ENCODE assay signal across 32 mouse cellular contexts in the genomic region with DNA sequence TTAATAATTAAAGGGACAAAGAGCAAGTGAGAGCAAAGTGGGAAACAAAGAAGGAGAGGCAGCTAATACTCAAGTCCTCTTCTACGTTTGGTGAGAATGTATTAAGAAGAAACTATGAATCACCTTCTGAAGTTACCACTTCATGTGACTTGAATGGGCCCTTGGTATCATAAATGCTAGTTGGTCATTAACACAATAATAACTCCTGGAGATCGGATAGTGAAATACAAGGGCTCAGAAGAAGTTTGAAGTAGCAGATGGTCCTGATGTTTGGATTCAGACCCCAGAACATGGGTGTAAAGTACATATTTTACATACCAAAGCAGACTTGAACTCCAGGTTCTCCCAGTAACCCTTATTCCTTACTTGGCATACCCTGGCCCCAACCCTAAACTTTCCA.
"Had no signal": no experiment of that assay in that cellular context is flagged by ENCODE, and none has a peak within 500 bp of the region (broad histone marks: within the 10 kb centered on the region; RNA-seq: fewer than 3 reads in every experiment).

No protein-coding gene starts in this region.

- H3K4me2 ChIP-seq: limb, embryonic 12.5 days; limb, embryonic 13.5 days; limb, embryonic 15.5 days; liver, embryonic 11.5 days; liver, embryonic 12.5 days; liver, embryonic 13.5 days; liver, embryonic 15.5 days; lung, embryonic 14.5 days; lung, embryonic 15.5 days; midbrain, embryonic 11.5 days; midbrain, embryonic 12.5 days; midbrain, embryonic 13.5 days; midbrain, embryonic 15.5 days; neural tube, embryonic 12.5 days had no signal

- DNase-seq: left cerebral cortex, postnatal 4 days; liver; liver, embryonic 13.5 days; liver, postnatal 0 days; lung, adult 18-20 months; lung, adult 2 months; lung, embryonic 14.5 days; lung, postnatal 10 days; lung, postnatal 14 days; lung, postnatal 36 days; lung, postnatal 4 days; midbrain, embryonic 14.5 days had no signal

- H3K27me3 ChIP-seq: limb, embryonic 12.5 days; limb, embryonic 13.5 days; limb, embryonic 15.5 days; liver, embryonic 12.5 days; liver, embryonic 13.5 days; liver, embryonic 15.5 days; lung, embryonic 15.5 days; megakaryocyte, embryonic 14.5 days; midbrain, embryonic 12.5 days; midbrain, embryonic 13.5 days; midbrain, embryonic 15.5 days; neural tube, embryonic 12.5 days had no signal

- ATAC-seq: liver, embryonic 12.5 days; liver, postnatal 0 days; lung, postnatal 0 days; midbrain, embryonic 13.5 days; midbrain, embryonic 15.5 days; midbrain, embryonic 16.5 days had no signal

- H3K36me3 ChIP-seq: limb, embryonic 10.5 days; limb, embryonic 12.5 days; limb, embryonic 13.5 days; limb, embryonic 15.5 days; liver, embryonic 12.5 days; liver, embryonic 13.5 days; liver, embryonic 15.5 days; lung, embryonic 15.5 days; midbrain, embryonic 10.5 days; midbrain, embryonic 12.5 days; midbrain, embryonic 13.5 days; midbrain, embryonic 15.5 days; neural tube, embryonic 12.5 days had no signal

- H3K4me1 ChIP-seq: limb, embryonic 10.5 days; limb, embryonic 12.5 days; limb, embryonic 13.5 days; limb, embryonic 15.5 days; liver, embryonic 12.5 days; liver, embryonic 13.5 days; liver, embryonic 15.5 days; lung, embryonic 15.5 days; megakaryocyte, embryonic 14.5 days; midbrain, embryonic 10.5 days; midbrain, embryonic 12.5 days; midbrain, embryonic 13.5 days; midbrain, embryonic 15.5 days; neural tube, embryonic 12.5 days had no signal

- H3K9ac ChIP-seq: limb, embryonic 12.5 days; limb, embryonic 13.5 days; limb, embryonic 15.5 days; liver, embryonic 12.5 days; liver, embryonic 13.5 days; liver, embryonic 14.5 days; liver, embryonic 15.5 days; liver, postnatal 0 days; lung, embryonic 14.5 days; lung, embryonic 15.5 days; midbrain, embryonic 12.5 days; midbrain, embryonic 13.5 days; midbrain, embryonic 15.5 days; neural tube, embryonic 12.5 days had no signal

- H3K27ac ChIP-seq: limb, embryonic 10.5 days; limb, embryonic 12.5 days; limb, embryonic 13.5 days; limb, embryonic 15.5 days; liver, embryonic 12.5 days; liver, embryonic 13.5 days; liver, embryonic 14.5 days; liver, embryonic 15.5 days; lung, embryonic 15.5 days; macrophage; midbrain, embryonic 10.5 days; midbrain, embryonic 12.5 days; midbrain, embryonic 13.5 days; midbrain, embryonic 15.5 days; neural tube, embryonic 12.5 days had no signal

- H3K9me3 ChIP-seq: limb, embryonic 10.5 days; limb, embryonic 12.5 days; limb, embryonic 15.5 days; liver, embryonic 12.5 days; liver, embryonic 13.5 days; liver, embryonic 15.5 days; lung, embryonic 15.5 days; megakaryocyte, embryonic 14.5 days; midbrain, embryonic 10.5 days; midbrain, embryonic 12.5 days; midbrain, embryonic 13.5 days; midbrain, embryonic 15.5 days; neural tube, embryonic 12.5 days had no signal

- H3K4me3 ChIP-seq: limb, embryonic 10.5 days; limb, embryonic 12.5 days; limb, embryonic 13.5 days; limb, embryonic 15.5 days; liver, embryonic 12.5 days; liver, embryonic 13.5 days; liver, embryonic 15.5 days; lung, embryonic 15.5 days; megakaryocyte, embryonic 14.5 days; midbrain, embryonic 10.5 days; midbrain, embryonic 12.5 days; midbrain, embryonic 13.5 days; midbrain, embryonic 15.5 days; myocyte; neural tube, embryonic 12.5 days had no signal
